In the genomic region with DNA sequence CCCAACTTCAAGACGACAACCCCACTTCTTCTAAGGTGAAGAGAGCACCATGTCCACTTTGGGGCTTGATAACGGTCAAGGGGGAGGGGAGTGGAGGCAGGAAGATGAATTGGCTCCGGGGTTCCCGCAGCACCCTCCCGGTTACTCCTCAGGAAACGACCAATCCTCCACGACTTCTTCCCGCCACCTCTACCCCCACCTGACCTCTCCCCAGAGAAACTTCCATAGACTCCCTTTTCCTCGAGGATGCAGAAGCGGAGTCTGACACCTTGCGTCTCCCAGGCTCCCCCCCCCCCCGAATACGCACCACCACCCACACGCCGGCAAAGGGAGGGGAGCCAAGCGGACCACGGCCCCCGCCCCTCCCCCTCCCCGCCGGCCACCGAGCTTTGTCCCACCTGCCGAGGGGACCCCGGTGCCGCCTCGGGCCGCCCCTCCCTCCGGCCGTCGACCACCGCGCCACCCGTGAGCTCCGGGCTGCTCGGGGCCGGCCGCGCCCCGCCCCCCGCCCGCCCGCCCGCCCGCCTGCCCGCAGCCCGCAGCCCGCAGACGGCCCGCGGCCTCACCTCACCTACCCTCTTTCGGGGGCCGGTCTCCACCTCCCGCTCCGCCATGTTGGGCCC, we compare ENCODE assay signal across 8 mouse cellular contexts. TPM values are rescaled to one million over a fixed set of nuclear protein-coding genes. Genes with fewer than 3 reads are reported as not detected.
DNase-seq lines count a peak whose midpoint lies in the region; ATAC-seq lines count a peak whose summit lies in the region.

No protein-coding gene starts in this region.

- H3K36me3 ChIP-seq in intestine, embryonic 16.5 days (ENCODE audit: control insufficient read depth, insufficient read depth, low read length) = no peaks in the 10 kb centered on the region
- H3K36me3 ChIP-seq in liver, embryonic 15.5 days (replicated peaks) = no peaks in the 10 kb centered on the region

- WGBS in intestine, embryonic 16.5 days = 1% methylated on average over 21 of the region's 53 CpGs
- under 1% methylated on average over 37 of the region's 53 CpGs for WGBS in liver, embryonic 15.5 days (ENCODE audit: insufficient replicate concordance)

- no peaks in the 10 kb centered on the region for H3K4me1 ChIP-seq in intestine, embryonic 16.5 days (ENCODE audit: control insufficient read depth, insufficient read depth, low read length)
- H3K4me1 ChIP-seq in liver, embryonic 15.5 days (replicated peaks) = peaks cover 20% of the 10 kb centered on the region

- DNase-seq in thymus, adult 18-20 months = peak; percentile 6 to 15
- DNase-seq in thymus, postnatal 4 days = no peak
- DNase-seq in cerebellum, postnatal 10 days = peak; percentile 52 to 56
- DNase-seq in gastrocnemius, postnatal 14 days = peak; percentile 6
- DNase-seq in neural tube, embryonic 10.5 days (ENCODE audit: extremely low spot score, low spot score) = peak; percentile 59
- DNase-seq in urinary bladder, postnatal 36 days (ENCODE audit: low spot score in 2 of 2) = peak; percentile 9 to 12

- no peaks in the 10 kb centered on the region for H3K9me3 ChIP-seq in intestine, embryonic 16.5 days (ENCODE audit: control insufficient read depth, low read length)
- no peaks in the 10 kb centered on the region for H3K9me3 ChIP-seq in liver, embryonic 15.5 days (replicated peaks)

- peak overlapping the region; percentile 93 for H3K4me3 ChIP-seq in intestine, embryonic 16.5 days (ENCODE audit: low read length)
- H3K4me3 ChIP-seq in liver, embryonic 15.5 days (replicated peaks) = peak overlapping the region; percentile 92

- peak; percentile 67 for ATAC-seq in intestine, embryonic 16.5 days
- peak; percentile 27 for ATAC-seq in liver, embryonic 15.5 days (ENCODE audit: insufficient read depth)

- H3K27ac ChIP-seq in intestine, embryonic 16.5 days (ENCODE audit: low read length) = peak overlapping the region; percentile 92
- peak overlapping the region; percentile 87 for H3K27ac ChIP-seq in liver, embryonic 15.5 days (replicated peaks)

- peak overlapping the region; percentile 76 for H3K4me2 ChIP-seq in intestine, embryonic 16.5 days (ENCODE audit: low read depth, low read length)
- H3K4me2 ChIP-seq in liver, embryonic 15.5 days = peak overlapping the region; percentile 82

- peak overlapping the region; percentile 99 for H3K9ac ChIP-seq in intestine, embryonic 16.5 days (ENCODE audit: low read depth, low read length)
- H3K9ac ChIP-seq in liver, embryonic 15.5 days = peak overlapping the region; percentile 92

- intact Hi-C loops in gastrocnemius, postnatal 14 days (cut with DNase I; ENCODE audit: low total_unique reads) = no loop called here

- H3K27me3 ChIP-seq in intestine, embryonic 16.5 days (replicated peaks; ENCODE audit: control insufficient read depth, insufficient read depth, low read length) = no peaks in the 10 kb centered on the region
- H3K27me3 ChIP-seq in liver, embryonic 15.5 days = no peaks in the 10 kb centered on the region

RNA-seq across cellular contexts. Expression of a gene that starts 0.6 kb away (rescaled TPM):
- total RNA-seq in gastrocnemius, postnatal 14 days (2021) = 10 to 100 TPM; 15.5 to 18.7 TPM
- polyA plus RNA-seq in intestine, embryonic 16.5 days (2015; fragmentation: Nextera tagmentation; extraction: Ambion mirVana) = 10.1 and 10.7 TPM in 2 replicates
- polyA plus RNA-seq in liver, embryonic 15.5 days (2015; fragmentation: Nextera tagmentation; extraction: Ambion mirVana) = 2.6 and 3.2 TPM in 2 replicates

RNA-seq across cellular contexts. Expression of a gene that starts 53.8 kb away (rescaled TPM):
- total RNA-seq in gastrocnemius, postnatal 14 days (2021) = 10 to 100 TPM; 66.4 to 70.0 TPM
- 39.7 and 42.1 TPM in 2 replicates for polyA plus RNA-seq in intestine, embryonic 16.5 days (2015; fragmentation: Nextera tagmentation; extraction: Ambion mirVana)
- 25.3 and 25.5 TPM in 2 replicates for polyA plus RNA-seq in liver, embryonic 15.5 days (2015; fragmentation: Nextera tagmentation; extraction: Ambion mirVana)
